Mouse (Mus musculus) bone marrow, adult 2 months (tissue): Measurements from ENCODE around the gene Rpp14. TPM values are rescaled to one million over a fixed set of nuclear protein-coding genes. Genes with fewer than 3 reads are reported as not detected.

ENCODE experiments used
- H3K27ac ChIP-seq: fragments of 200-500 bp; 2 replicates; pipeline ENCODE4 v1.5.1; 2012; ENCODE audit warnings: low read depth, mild to moderate bottlenecking, control low read depth, inconsistent platforms, low read length; ENCODE audit not compliant: control insufficient read depth, poor library complexity, insufficient read depth
- H3K4me1 ChIP-seq: fragments of 200-500 bp; 2 replicates; pipeline ENCODE4 v1.6.1; 2011; ENCODE audit warnings: low read length; ENCODE audit not compliant: control insufficient read depth, insufficient read depth
- H3K4me3 ChIP-seq: fragments of 200-500 bp; replicated peaks from 2 replicates; pipeline ENCODE3; 2011; ENCODE audit warnings: mild to moderate bottlenecking, low read depth, low read length, control low read depth; ENCODE audit not compliant: control insufficient read depth
- CTCF ChIP-seq: fragments of 200-500 bp; IDR thresholded peaks from 2 replicates; pipeline ENCODE4 v1.5.1; 2011; ENCODE audit warnings: low read length, control low read depth; ENCODE audit not compliant: control insufficient read depth, insufficient read depth
- POLR2A ChIP-seq: fragments of 200-500 bp; IDR thresholded peaks from 2 replicates; pipeline ENCODE4 v1.6.1; 2011; ENCODE audit warnings: low read depth, mild to moderate bottlenecking, control low read depth, low read length, borderline replicate concordance; ENCODE audit not compliant: control insufficient read depth
- WGBS: fragments of 180-500 bp; shearing (Covaris S2); methylation state at CpG from one replicate; pipeline ENCODE4 v1.1.7; 2018; 5-methylcytosine and 5-hydroxymethylcytosine counted together
- polyA plus RNA-seq: library from polyadenylated mRNA; stranded (reverse); fragments of >200 nt; gene quantifications from 2 replicates; pipeline ENCODE4 v1.2.4, GENCODE M21; 2011; ENCODE audit warnings: low replicate concordance; ENCODE audit not compliant: missing spikeins, insufficient read depth, insufficient read length

Gene Rpp14
- polyA plus RNA-seq, 1 experiment, result 20.7 TPM

DNA sequence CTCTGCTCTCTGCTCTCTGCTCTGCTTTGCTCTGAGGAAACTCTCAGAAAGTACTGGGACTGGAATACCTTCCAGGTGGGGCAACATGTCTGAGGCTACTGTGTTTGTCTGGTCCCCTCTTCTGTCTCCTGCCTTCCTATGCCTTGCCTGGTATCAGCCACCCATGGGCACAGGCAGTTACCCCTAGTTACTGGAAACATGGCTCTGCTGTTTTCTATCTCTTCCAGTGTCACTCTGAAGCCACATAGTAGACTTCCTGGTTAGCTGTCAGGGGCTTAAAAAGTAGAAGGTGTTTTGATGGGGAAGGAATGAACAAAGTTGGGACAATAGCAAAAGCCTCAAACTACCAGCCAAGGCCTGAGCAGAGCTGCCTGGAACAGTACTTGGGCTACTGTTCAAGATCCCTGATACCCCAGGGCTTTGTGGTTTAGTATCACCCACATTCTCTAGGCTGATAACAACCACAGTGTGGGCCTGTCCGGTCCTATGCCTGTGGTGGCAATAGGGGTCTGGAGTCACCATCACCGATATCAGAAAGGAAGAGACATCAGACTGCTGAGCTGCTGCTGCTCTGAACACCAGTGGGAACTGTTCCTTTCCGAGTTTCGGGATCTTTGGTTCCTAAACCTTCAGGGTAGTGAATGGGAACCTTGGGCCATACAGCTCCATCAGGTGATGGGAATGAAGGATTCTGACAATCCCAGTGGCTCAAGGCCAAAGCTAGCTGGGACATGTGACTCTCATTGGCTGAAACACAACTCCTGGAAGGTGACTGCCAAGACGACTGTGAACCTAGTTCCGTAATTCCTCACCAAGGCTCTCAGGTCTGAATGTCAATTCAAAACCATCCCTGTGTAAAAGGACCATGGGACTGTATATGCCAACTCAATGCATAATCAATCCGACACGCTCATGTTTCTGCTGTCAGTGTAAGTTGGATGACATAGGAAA, 16.1 kb upstream of the Rpp14 start:
- TF ChIP-seq POLR2A (no peak), CTCF (no peak)
- H3K27ac ChIP-seq, result no peak overlapping the region
- WGBS, result 55% methylated on average over 8 of the region's 8 CpGs
- no peaks in the 10 kb centered on the region for H3K4me1 ChIP-seq
- H3K4me3 ChIP-seq, result no peak overlapping the region

DNA sequence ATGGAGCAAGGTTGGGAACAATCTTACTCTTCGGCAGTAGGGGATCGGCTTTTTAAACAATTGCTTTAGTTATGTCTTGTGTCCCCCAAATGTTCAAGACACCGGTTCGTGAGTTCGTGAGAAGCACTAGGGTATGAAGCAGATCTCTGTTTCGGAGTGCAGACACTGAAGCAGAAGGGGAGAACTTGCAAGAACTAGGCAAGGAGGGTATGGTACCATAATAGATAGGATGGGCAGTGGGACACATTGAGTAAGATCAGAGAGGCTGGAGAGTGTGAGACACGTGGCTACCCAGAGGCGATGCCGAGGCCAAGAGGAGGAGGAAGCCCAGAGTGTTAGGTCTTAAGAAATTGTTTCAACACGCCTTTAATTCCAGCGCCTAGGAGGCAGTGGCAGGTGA, 551 bp downstream of the Rpp14 start:
- H3K4me3 ChIP-seq, result peak overlapping the region; percentile 76
- peak overlapping the region; percentile 70 for H3K27ac ChIP-seq
- TF ChIP-seq CTCF (no peak), POLR2A (no peak)
- WGBS, result under 1% methylated on average over 11 of the region's 11 CpGs
- H3K4me1 ChIP-seq, result peaks cover 3% of the 10 kb centered on the region

DNA sequence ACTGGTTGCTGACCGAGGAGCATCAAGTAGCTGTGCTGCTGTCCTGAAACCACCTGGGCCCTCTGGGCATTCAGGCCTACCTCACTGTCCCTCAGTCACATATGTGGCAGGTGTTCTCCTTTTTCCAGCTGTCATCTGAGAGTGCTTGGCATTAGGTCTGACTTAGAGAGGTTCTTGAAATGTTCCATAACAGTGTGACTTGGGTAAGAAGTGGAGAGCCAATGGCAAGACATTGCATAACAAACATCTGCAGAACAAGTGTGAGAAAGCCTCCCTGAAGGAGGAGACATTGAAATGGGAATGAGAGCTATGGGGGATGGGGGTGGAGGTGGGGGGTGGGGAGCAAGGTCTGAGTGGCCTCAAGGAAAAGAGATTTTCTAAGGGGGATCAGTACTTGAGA, 2.8 kb downstream of the Rpp14 start:
- Histone ChIP-seq H3K27ac (no peak overlapping the region), H3K4me1 (peaks cover 3% of the 10 kb centered on the region), H3K4me3 (no peak overlapping the region)
- 82% methylated on average over 1 of the region's 1 CpGs for WGBS
- TF ChIP-seq CTCF, result no peak
- TF ChIP-seq POLR2A, result no peak

DNA sequence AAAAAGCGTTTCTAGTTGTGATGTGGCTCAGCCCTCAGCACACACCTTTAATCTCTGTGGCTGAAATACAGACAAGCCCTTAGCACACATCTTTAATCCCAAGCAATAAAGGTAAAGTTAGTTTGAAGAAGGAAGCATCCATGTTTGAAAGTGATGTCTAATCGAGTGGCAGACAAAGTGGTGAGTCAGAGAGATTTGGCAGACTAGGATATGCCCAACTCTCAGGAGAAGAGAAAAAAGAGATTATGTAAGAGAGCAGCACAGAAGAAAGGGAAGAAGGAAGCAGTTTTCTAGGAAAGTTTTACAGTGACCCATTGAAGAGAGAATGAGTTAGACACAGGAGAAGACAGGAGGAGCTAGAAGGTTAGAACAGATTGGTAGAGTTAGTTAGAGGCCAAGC, 8.8 kb downstream of the Rpp14 start:
- WGBS, result 72% methylated on average over 2 of the region's 2 CpGs
- TF ChIP-seq POLR2A (no peak), CTCF (no peak)
- no peaks in the 10 kb centered on the region for H3K4me1 ChIP-seq
- H3K27ac ChIP-seq, result no peak overlapping the region
- H3K4me3 ChIP-seq, result no peak overlapping the region

DNA sequence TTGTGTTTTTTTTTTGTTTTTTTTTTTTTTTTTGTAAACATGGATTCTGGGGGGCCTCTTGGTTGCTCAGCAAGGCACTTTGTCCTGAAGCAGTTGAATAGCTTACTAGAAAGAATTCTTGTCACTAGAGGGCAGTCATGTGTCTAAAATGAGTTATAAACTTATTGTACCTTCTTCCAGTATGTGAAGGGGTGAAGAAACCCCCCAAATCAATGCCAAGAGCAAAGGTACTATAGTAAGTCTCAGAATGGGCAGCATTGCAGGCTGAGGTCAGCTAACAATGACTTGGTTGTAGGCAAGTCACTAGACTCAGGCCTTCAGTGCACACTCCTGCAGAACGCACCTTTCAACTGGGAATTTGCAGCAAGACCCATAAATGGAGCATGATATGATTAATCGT, 12.4 kb downstream of the Rpp14 start:
- 85% methylated on average over 2 of the region's 2 CpGs for WGBS
- no peak for TF ChIP-seq POLR2A
- Histone ChIP-seq H3K4me3 (no peak overlapping the region), H3K27ac (no peak overlapping the region), H3K4me1 (peaks cover 3% of the 10 kb centered on the region)

DNA sequence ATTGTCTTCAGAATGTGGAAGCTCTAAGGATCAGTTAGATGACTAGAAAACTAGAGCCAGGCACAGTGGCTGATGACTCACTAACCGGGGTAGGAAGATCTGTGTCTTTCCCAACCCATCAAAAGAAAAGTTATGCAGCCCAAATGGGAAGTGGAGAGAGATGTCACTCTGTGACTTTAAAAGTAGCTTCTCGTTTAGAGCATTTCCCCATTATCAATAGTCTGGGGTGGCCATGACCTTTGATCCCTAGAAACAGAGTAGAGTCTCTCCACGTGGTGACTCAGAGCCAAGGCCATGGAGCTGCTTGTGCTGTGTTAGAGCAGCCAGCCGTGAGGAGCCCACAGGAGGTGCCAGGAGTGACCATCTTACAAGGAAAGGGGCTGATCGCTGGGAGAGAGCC, 13.3 kb downstream of the Rpp14 start:
- H3K4me1 ChIP-seq, result peaks cover 3% of the 10 kb centered on the region
- peak overlapping the region; percentile 54; the same call in 1 of the 2 replicates for H3K27ac ChIP-seq
- WGBS, result 35% methylated on average over 5 of the region's 5 CpGs
- no peak overlapping the region for H3K4me3 ChIP-seq
- no peak for TF ChIP-seq POLR2A
- no peak for TF ChIP-seq CTCF

DNA sequence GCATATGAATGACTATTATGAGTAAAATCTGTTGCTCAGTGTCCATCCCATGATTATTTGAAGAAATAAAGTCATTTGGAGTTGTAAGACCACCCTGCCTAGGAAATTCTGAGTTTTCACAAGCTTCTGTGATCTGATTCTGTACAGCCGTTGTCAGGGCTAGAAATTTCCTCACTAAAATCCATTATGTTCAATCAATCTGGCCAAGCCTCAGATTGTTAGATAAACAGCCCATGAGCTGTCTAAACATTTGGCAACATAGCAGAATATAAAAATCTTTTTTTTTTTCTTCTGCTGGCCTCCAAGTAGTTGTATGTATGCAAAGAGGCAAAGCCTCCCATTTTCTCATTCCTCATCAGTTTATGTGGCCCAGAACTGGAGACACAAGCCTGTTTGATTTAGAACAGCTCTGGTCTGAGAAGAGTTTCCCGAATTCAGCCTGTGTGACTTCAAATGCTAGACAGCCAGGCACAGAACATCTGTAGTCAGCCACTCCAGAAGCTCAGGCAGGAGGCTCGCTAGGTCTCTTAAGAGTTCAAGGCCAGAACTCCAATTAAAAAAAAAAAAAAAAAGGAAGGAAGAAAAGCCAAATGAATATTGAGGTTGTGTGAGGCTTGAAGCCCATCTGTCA, 14.9 kb downstream of the Rpp14 start:
- Histone ChIP-seq H3K4me1 (peaks cover 3% of the 10 kb centered on the region), H3K4me3 (no peak overlapping the region), H3K27ac (peak overlapping the region; percentile 51)
- no peak for TF ChIP-seq CTCF
- no peak for TF ChIP-seq POLR2A
- 31% methylated on average over 3 of the region's 3 CpGs for WGBS

DNA sequence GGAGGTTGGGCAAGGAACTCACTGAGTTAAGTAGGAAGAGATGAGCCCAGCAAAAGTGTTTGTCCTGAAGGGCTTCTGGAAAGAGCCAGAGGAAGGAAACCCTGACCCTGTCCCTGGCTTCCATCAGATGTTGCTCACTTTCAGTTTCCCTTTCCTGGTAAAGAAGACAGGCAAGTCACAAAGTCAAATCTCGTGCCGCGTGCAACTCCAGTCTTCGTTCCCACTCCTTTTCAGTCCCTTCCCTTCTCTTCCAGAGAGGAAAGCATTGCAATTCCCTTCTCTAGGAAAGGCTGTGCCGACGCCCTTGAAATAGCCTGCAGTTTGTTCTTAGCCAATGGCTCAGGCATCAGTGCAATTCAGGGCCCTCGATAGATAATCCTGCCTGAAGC, 15.4 kb downstream of the Rpp14 start:
- 18% methylated on average over 7 of the region's 7 CpGs for WGBS
- TF ChIP-seq CTCF (no peak), POLR2A (no peak)
- H3K4me1 ChIP-seq, result peaks cover 3% of the 10 kb centered on the region

More for the DNA sequence above, 15.4 kb downstream of the Rpp14 start:
- H3K27ac ChIP-seq, result peak overlapping the region; percentile 51
- peak overlapping the region; percentile 33 for H3K4me3 ChIP-seq
